ENCODE assay signal across 9 mouse cellular contexts in genomic region chr7:142316558-142316957, GRCm38 (mm10). TPM values are rescaled to one million over a fixed set of nuclear protein-coding genes. Genes with fewer than 3 reads are reported as not detected.
DNase-seq lines count a peak whose midpoint lies in the region; ATAC-seq and TF ChIP-seq lines count a peak whose summit lies in the region.
"Had no signal": no experiment of that assay in that cellular context is flagged by ENCODE, and none has a peak within 500 bp of the region (broad histone marks: within the 10 kb centered on the region; RNA-seq: fewer than 3 reads in every experiment).

No protein-coding gene starts in this region.

- H3K4me2 ChIP-seq in heart, embryonic 14.5 days (ENCODE audit: low read length) = no peak overlapping the region
- H3K4me2 ChIP-seq in midbrain, embryonic 16.5 days (ENCODE audit: low read length) = no peak overlapping the region

- no peaks in the 10 kb centered on the region for H3K27me3 ChIP-seq in heart, embryonic 14.5 days (ENCODE audit: control insufficient read depth, insufficient read depth, low read length)
- no peaks in the 10 kb centered on the region for H3K27me3 ChIP-seq in midbrain, embryonic 16.5 days (ENCODE audit: control insufficient read depth, insufficient read depth, low read depth, low read length)

- 25% methylated on average over 6 of the region's 6 CpGs for WGBS in heart, embryonic 14.5 days
- whole genome bisulfite sequencing in midbrain, embryonic 16.5 days = 52% methylated on average over 6 of the region's 6 CpGs

- H3K9me3 ChIP-seq in heart, embryonic 14.5 days (ENCODE audit: control insufficient read depth, low read length) = no peaks in the 10 kb centered on the region
- H3K9me3 ChIP-seq in midbrain, embryonic 16.5 days (replicated peaks; ENCODE audit: control insufficient read depth, low read length, poor library complexity, severe bottlenecking) = no peaks in the 10 kb centered on the region

- no peak overlapping the region for H3K4me3 ChIP-seq in heart, embryonic 14.5 days (ENCODE audit: control insufficient read depth in 1 of 2, insufficient read depth in 1 of 2, low read depth in 1 of 2, low read length in 2 of 2)
- H3K4me3 ChIP-seq in left cerebral cortex, adult 2 months = no peak overlapping the region
- H3K4me3 ChIP-seq in midbrain, embryonic 16.5 days (ENCODE audit: low read depth, low read length) = no peak overlapping the region

- H3K4me1 ChIP-seq in heart, embryonic 14.5 days (ENCODE audit: control insufficient read depth in 2 of 2, insufficient read depth in 2 of 2, low read length in 2 of 2) = peaks cover 18 to 30% of the 10 kb centered on the region in 2 experiments
- H3K4me1 ChIP-seq in midbrain, embryonic 16.5 days (ENCODE audit: control insufficient read depth, insufficient read depth, low read length) = no peaks in the 10 kb centered on the region; the same call in 1 of the 2 replicates

- H3K36me3 ChIP-seq in heart, embryonic 14.5 days (ENCODE audit: control insufficient read depth, insufficient read depth, low read length) = no peaks in the 10 kb centered on the region
- H3K36me3 ChIP-seq in midbrain, embryonic 16.5 days (ENCODE audit: control insufficient read depth, insufficient read depth, low read length) = no peaks in the 10 kb centered on the region

- DNase-seq in adrenal gland, postnatal 14 days = peak; percentile 52
- no peak for DNase-seq in adrenal gland, postnatal 25 days
- DNase-seq in 3T3-L1 (ENCODE audit: low read depth, low spot score) = peak; percentile 47
- DNase-seq in cerebellum, postnatal 10 days = peak; percentile 70 to 77
- DNase-seq in left cerebral cortex, adult 2 months (ENCODE audit: extremely low spot score in 1 of 2, low spot score in 2 of 2) = peak in 1 of 2 experiments; percentile 33
- peak; percentile 58 for DNase-seq in yolk sac, embryonic 10.5 days (ENCODE audit: low spot score)

- H3K27ac ChIP-seq in heart, embryonic 14.5 days (replicated peaks in 1 of 2; ENCODE audit: control insufficient read depth in 1 of 2, insufficient read depth in 1 of 2, low read depth in 2 of 2, low read length in 2 of 2) = no peak overlapping the region; a peak in 1 of 4 replicates
- no peak overlapping the region for H3K27ac ChIP-seq in left cerebral cortex, adult 2 months
- no peak overlapping the region for H3K27ac ChIP-seq in midbrain, embryonic 16.5 days (ENCODE audit: low read length)

- H3K9ac ChIP-seq in heart, embryonic 14.5 days (ENCODE audit: low read length) = no peak overlapping the region
- H3K9ac ChIP-seq in midbrain, embryonic 16.5 days (ENCODE audit: low read depth, low read length) = no peak overlapping the region

- TF ChIP-seq CTCF in left cerebral cortex, adult 2 months (IDR thresholded peaks at IDR 0.05) = peak; percentile 89

- intact Hi-C loops in left cerebral cortex, adult 2 months (cut with DNase I) = loop anchor here (1.0 to 5.0 kb wide), 3 partner anchors 121 to 360 kb away; no protein-coding TSS in a partner anchor

- 0 out of 2 replicates have a peak, but pooled peaks have one; percentile 54 for ATAC-seq in heart, embryonic 14.5 days (ENCODE audit: insufficient number of reproducible peaks, insufficient read depth, low FRiP score, low read depth)
- peak; percentile 59 for ATAC-seq in midbrain, embryonic 16.5 days

RNA-seq across cellular contexts. Expression of gene Krtap5-4, which starts 13.2 kb away (rescaled TPM):
- total RNA-seq in adrenal gland, postnatal 14 days (2021) = not detected in 2 replicates
- total RNA-seq in adrenal gland, postnatal 25 days (2021) = not detected in 2 replicates
- 0.19 TPM in 1 of 2 replicates, not detected in the other for polyA plus RNA-seq in heart, embryonic 14.5 days (2014; fragmentation: Nextera tagmentation; extraction: Ambion mirVana)
- not detected for total RNA-seq in left cerebral cortex, adult 2 months (2021)
- polyA plus RNA-seq in midbrain, embryonic 16.5 days (2015; fragmentation: Nextera tagmentation; extraction: Ambion mirVana) = not detected in 2 replicates
- total RNA-seq: layer of hippocampus, adult 18-20 months had no signal

RNA-seq across cellular contexts. Expression of gene Krtap5-1, which starts 19.6 kb away (rescaled TPM):
- total RNA-seq in adrenal gland, postnatal 14 days (2021) = not detected in 2 replicates
- not detected in 2 replicates for total RNA-seq in adrenal gland, postnatal 25 days (2021)
- polyA plus RNA-seq in heart, embryonic 14.5 days (2014; fragmentation: Nextera tagmentation; extraction: Ambion mirVana) = not detected in 2 replicates
- total RNA-seq in left cerebral cortex, adult 2 months (2021) = not detected
- polyA plus RNA-seq in midbrain, embryonic 16.5 days (2015; fragmentation: Nextera tagmentation; extraction: Ambion mirVana) = not detected in 2 replicates
- total RNA-seq: layer of hippocampus, adult 18-20 months had no signal

RNA-seq across cellular contexts. Expression of gene Gm4559, which starts 42.4 kb away (rescaled TPM):
- total RNA-seq in adrenal gland, postnatal 14 days (2021) = not detected in 2 replicates
- not detected in 2 replicates for total RNA-seq in adrenal gland, postnatal 25 days (2021)
- polyA plus RNA-seq in heart, embryonic 14.5 days (2014; fragmentation: Nextera tagmentation; extraction: Ambion mirVana) = not detected in 2 replicates
- total RNA-seq in left cerebral cortex, adult 2 months (2021) = not detected
- not detected in 2 replicates for polyA plus RNA-seq in midbrain, embryonic 16.5 days (2015; fragmentation: Nextera tagmentation; extraction: Ambion mirVana)
- total RNA-seq: layer of hippocampus, adult 18-20 months had no signal

RNA-seq across cellular contexts. Expression of gene Ifitm10, which starts 57.0 kb away (rescaled TPM):
- 3.8 and 5.1 TPM in 2 replicates for total RNA-seq in adrenal gland, postnatal 14 days (2021)
- total RNA-seq in adrenal gland, postnatal 25 days (2021) = 3.0 and 4.1 TPM in 2 replicates
- 4.2 and 7.5 TPM in 2 replicates for polyA plus RNA-seq in heart, embryonic 14.5 days (2014; fragmentation: Nextera tagmentation; extraction: Ambion mirVana)
- total RNA-seq in left cerebral cortex, adult 2 months (2021) = 10 to 100 TPM; 31.4 to 36.1 TPM
- 11.3 and 14.1 TPM in 2 replicates for polyA plus RNA-seq in midbrain, embryonic 16.5 days (2015; fragmentation: Nextera tagmentation; extraction: Ambion mirVana)

RNA-seq across cellular contexts. Expression of gene Gm2431, which starts 58.4 kb away (rescaled TPM):
- not detected in 2 replicates for total RNA-seq in adrenal gland, postnatal 14 days (2021)
- total RNA-seq in adrenal gland, postnatal 25 days (2021) = not detected in 2 replicates
- not detected in 2 replicates for polyA plus RNA-seq in heart, embryonic 14.5 days (2014; fragmentation: Nextera tagmentation; extraction: Ambion mirVana)
- not detected for total RNA-seq in left cerebral cortex, adult 2 months (2021)
- not detected in 2 replicates for polyA plus RNA-seq in midbrain, embryonic 16.5 days (2015; fragmentation: Nextera tagmentation; extraction: Ambion mirVana)
- total RNA-seq: layer of hippocampus, adult 18-20 months had no signal
